Mouse (Mus musculus) T-helper 17 cell (primary cell): ENCODE results near the gene Fgfr4.

ENCODE experiments used
- in situ Hi-C, 2 experiments: fragments of 300-600 bp; cut with MboI, MseI; formaldehyde crosslinking; loops; 1 replicate in 1 of 2; 2 replicates in 1 of 2; pipeline ENCODE4 v1.15.1; 2025; ENCODE audit warnings: high pct_unique_total_duplicates in 2 of 2

The Fgfr4 gene

DNA sequence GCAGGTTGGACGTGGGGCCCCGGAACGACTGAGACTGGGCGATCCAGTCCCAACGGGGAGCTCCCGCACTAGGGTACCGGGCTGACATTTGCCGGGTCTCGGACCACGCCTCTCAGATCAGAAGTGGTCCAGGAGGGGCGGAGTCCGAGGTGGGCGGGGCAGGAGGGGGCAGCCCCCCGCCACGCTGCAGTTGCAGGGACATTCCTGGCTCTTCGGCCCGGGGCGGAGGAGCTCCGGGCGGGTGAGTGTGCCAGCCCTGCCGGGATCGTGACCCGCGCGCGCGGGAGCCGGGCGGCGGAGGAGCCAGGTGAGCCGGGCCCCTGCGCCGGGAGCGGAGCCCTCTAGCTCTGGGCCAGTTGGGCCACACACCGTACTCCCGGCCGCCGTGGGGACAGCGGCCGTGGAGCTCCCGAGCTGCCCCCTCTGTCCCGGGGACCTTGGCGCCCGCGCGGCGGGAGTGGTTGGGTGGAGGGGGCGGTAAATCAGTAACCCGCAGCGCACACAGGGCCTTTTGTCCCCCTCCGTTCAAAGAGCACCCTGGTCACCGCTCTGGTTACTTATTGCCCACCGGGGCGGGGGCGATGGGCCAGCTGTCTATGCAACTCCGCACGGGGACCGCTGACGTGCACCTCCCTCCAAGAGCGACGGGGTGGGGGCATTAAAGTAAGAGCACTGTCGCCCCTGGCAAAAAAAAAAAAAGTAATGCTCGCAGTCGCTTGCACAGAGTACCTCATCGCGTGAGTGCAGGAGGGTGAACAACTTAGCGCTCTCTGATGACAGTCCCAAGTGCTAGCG lies at the start of gene Fgfr4:
Gene Fgfr4, plus strand, starts transcription at position 20 of the 795 bp plus-strand sequence.
- in situ Hi-C loops, result loop anchor here in 1 of 2 experiments (10.0 kb wide), 1 partner anchor 852 kb away; no protein-coding TSS in a partner anchor

DNA sequence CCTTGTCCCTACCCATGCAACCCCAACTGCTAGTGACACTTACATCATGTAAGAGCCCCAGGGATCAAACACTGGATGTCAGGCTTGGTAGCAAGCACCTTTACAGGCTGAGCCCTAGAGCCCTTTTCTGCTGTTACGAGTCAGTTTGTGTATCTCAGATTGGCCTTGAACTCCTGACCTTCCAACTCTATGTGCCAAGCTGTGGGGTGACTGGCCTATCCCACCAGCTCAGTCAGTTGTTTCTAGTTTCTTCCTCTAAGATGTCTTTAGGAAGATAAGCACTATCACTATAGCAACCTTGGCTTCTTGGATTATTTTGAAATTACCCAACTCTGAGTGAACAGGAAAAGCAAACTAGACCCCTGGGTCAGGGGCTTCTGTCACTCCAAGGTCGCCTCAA lies 49.1 kb upstream of the Fgfr4 start:
- in situ Hi-C loops, result no loop called here

GRCm38 (mm10) chr13:55105045-55105952 lies 47.1 kb upstream of the Fgfr4 start, which contains the start of gene Zfp346:
Gene Zfp346, plus strand, starts transcription at chr13:55105311.
- in situ Hi-C loops, result no loop called here

GRCm38 (mm10) chr13:55105953-55106691 lies 46.3 kb upstream of the Fgfr4 start:
- in situ Hi-C loops, result no loop called here

DNA sequence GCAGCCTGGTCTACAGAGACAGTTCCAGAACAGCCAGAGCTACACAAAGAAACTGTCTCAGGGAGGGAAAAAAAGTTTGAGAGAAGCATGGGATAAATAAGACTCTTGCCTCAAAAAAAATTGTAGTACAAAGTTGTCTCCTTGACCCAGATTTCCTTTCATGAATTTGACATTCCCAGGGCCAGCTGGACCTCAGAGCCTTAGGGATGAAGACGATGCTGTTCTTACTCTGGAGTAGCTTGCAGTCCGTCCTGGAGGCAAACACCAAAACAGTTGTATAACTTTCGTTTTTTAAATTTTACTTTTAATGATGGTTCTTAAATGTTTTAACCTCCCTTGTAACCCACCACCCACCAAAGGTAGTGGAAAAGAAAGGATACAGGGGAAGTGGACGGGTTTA lies 45.3 kb upstream of the Fgfr4 start:
- in situ Hi-C loops, result no loop called here

- in situ Hi-C loops, result no loop called here
Measured at GRCm38 (mm10) chr13:55107694-55108093, 44.7 kb upstream of the Fgfr4 start.

- in situ Hi-C loops, result loop anchor here in 1 of 2 experiments (5.0 kb wide), 1 partner anchor 422 kb away; the partner anchor contains the start of gene Rnf44
Measured at GRCm38 (mm10) chr13:55114375-55114774, 38.1 kb upstream of the Fgfr4 start.

DNA sequence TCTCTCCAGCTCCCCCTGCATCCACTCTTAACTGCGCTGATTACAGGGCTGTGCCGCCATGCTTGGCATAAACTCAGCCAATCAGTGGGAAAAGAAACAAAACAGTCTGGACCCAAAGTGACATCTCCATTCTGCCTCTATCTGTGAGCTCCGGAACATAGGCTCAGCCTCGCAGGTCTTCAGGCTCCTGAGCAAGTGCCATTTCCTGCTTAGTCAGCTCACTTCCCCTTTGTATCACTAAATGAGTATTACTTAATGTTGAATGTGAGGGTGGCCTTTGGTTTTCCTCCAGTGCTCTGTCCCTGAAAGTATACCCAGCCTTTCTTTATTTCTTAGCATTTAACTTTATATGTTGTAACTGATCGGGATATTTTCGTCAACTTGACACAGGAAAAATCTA lies 27.5 kb upstream of the Fgfr4 start:
- in situ Hi-C loops, result no loop called here

GRCm38 (mm10) chr13:55133448-55133847 lies 19.0 kb upstream of the Fgfr4 start, which contains the start of gene Gm17617:
Gene Gm17617, minus strand, starts transcription at chr13:55133548.
- in situ Hi-C loops, result no loop called here

GRCm38 (mm10) chr13:55135382-55135781 lies 17.1 kb upstream of the Fgfr4 start:
- in situ Hi-C loops, result no loop called here

- in situ Hi-C loops, result no loop called here
Measured at GRCm38 (mm10) chr13:55140271-55140670, 12.2 kb upstream of the Fgfr4 start.

GRCm38 (mm10) chr13:55153951-55154350 lies 1.5 kb downstream of the Fgfr4 start:
- in situ Hi-C loops, result loop anchor here in 1 of 2 experiments (10.0 kb wide), 1 partner anchor 851 kb away; no protein-coding TSS in a partner anchor

GRCm38 (mm10) chr13:55162365-55162764 lies 9.9 kb downstream of the Fgfr4 start:
- in situ Hi-C loops, result no loop called here

GRCm38 (mm10) chr13:55163553-55163952 lies 11.1 kb downstream of the Fgfr4 start:
- in situ Hi-C loops, result no loop called here

- in situ Hi-C loops, result no loop called here
Measured at GRCm38 (mm10) chr13:55165831-55166339, 13.4 kb downstream of the Fgfr4 start.

DNA sequence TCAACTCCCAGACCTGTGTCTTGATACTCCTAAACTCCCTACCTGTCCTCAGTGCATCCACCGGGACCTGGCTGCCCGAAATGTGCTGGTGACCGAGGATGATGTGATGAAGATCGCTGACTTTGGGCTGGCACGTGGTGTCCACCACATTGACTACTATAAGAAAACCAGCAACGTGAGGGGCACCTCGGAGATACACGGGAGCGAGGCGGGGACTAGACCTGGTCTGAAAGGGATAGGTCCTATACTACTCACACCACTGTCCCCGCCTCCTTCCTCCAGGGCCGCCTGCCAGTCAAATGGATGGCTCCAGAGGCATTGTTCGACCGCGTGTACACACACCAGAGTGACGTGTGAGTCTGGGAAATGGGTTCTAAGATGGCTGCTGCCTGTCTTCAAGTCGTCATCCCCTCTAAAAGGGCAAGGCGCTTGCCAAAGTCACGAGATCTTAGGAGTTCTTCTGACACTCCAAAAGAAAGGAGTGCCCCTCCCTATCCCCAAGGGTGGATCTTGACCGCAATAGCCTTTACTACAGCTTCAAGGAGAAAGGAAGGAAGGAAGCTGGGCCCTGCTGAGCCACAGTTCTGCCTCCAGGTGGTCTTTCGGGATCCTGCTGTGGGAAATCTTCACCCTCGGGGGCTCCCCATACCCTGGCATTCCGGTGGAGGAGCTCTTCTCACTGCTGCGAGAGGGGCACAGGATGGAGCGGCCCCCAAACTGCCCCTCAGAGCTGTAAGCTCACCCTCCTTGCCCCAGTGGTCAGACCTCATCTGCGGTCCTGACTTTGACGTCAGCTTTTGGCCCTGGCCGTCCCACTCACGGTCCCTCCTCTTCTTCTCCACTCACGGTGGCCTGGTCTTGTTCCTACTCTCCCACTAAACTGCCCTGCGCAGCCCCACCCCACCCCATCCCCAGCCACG lies 14.6 kb downstream of the Fgfr4 start:
- in situ Hi-C loops, result no loop called here

DNA sequence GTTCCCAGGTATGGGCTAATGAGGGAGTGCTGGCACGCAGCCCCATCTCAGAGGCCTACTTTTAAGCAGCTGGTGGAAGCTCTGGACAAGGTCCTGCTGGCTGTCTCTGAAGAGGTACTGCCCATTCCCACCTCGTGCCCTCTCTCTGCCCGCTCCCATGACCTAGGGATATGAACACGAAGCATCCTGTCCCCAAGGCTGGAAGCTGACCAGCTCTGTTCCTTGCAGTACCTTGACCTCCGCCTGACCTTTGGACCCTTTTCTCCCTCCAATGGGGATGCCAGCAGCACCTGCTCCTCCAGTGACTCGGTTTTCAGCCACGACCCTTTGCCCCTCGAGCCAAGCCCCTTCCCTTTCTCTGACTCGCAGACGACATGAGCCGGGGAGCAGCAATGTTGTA lies 15.4 kb downstream of the Fgfr4 start:
- in situ Hi-C loops, result no loop called here

DNA sequence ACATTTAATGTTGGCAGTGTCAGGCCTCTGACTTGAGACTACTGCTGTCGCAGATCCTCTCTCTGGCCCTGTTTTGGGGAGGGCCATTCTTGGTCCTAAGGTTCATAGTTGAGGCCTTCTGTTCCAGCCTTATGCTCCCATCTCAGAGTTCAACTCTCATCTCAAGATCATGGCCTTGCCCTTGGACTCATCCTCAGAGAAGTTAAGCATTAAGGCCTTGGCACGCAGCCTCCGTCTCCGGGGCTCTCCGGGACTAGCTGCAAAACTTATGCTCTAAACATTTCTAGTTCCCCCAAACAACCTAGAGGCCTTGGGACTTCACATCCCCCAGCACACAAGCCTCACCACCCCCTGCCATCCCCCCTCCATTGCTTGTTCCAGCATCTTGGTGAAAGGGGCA lies 15.8 kb downstream of the Fgfr4 start:
- in situ Hi-C loops, result no loop called here

- in situ Hi-C loops, result no loop called here
Measured at GRCm38 (mm10) chr13:55168958-55169369, 16.5 kb downstream of the Fgfr4 start.
